Mouse (Mus musculus) hindbrain, embryonic 10.5 days (tissue): ENCODE measurements around the gene Gm10964. TPM values are rescaled to one million over a fixed set of nuclear protein-coding genes. Genes with fewer than 3 reads are reported as not detected.

Experiments used
- DNase-seq: peaks from one replicate; pipeline ENCODE4 v3.0.0-alpha.2; 2017; ENCODE audit warnings: low spot score
- H3K27ac ChIP-seq: fragments of 300-500 bp; sonication (generic); 2 replicates; pipeline ENCODE4 v1.5.1; 2016; ENCODE audit warnings: mild to moderate bottlenecking, moderate library complexity
- H3K27me3 ChIP-seq: fragments of 300-500 bp; sonication (generic); 2 replicates; pipeline ENCODE4 v1.6.1; 2016; ENCODE audit warnings: mild to moderate bottlenecking; ENCODE audit not compliant: poor library complexity, insufficient read depth, severe bottlenecking
- H3K36me3 ChIP-seq: fragments of 300-500 bp; sonication (generic); 2 replicates; pipeline ENCODE4 v1.6.1; 2016; ENCODE audit warnings: mild to moderate bottlenecking, moderate library complexity
- H3K4me1 ChIP-seq: fragments of 300-500 bp; sonication (generic); replicated peaks from 2 replicates; pipeline ENCODE4 v1.6.1; 2016; ENCODE audit warnings: mild to moderate bottlenecking
- H3K4me3 ChIP-seq: fragments of 300-500 bp; sonication (generic); 2 replicates; pipeline ENCODE4 v1.5.1; 2016; ENCODE audit warnings: mild to moderate bottlenecking, moderate library complexity
- H3K9me3 ChIP-seq: fragments of 300-500 bp; sonication (generic); 2 replicates; pipeline ENCODE4 v1.6.1; 2016; ENCODE audit warnings: mild to moderate bottlenecking, moderate library complexity
- WGBS: fragments of 180-500 bp; shearing (Covaris S2); methylation state at CpG from one replicate; pipeline ENCODE4 v1.1.7; 2016; 5-methylcytosine and 5-hydroxymethylcytosine counted together
- polyA plus RNA-seq: library from polyadenylated mRNA; unstranded; fragments of >200 nt; fragmentation: Nextera tagmentation; extraction: Ambion mirVana; gene quantifications from 2 replicates; pipeline ENCODE4 v1.2.1, GENCODE M21; 2016

Gene Gm10964
- polyA plus RNA-seq, 1 experiment from 2014 or later = not detected

- peak overlapping the region; percentile 80 for H3K27ac ChIP-seq
- H3K9me3 ChIP-seq = no peaks in the 10 kb centered on the region
- no peaks in the 10 kb centered on the region for H3K36me3 ChIP-seq
- peaks cover 37% of the 10 kb centered on the region for H3K4me1 ChIP-seq
- DNase-seq = peak; percentile 30
- WGBS = 37% methylated on average over 15 of the region's 15 CpGs
- no peak overlapping the region for H3K4me3 ChIP-seq
- peaks cover 12% of the 10 kb centered on the region for H3K27me3 ChIP-seq
Measured at GRCm38 (mm10) chr3:103716774-103717760, 22.1 kb upstream of the Gm10964 start.

GRCm38 (mm10) chr3:103718728-103719127, 20.4 kb upstream of the Gm10964 start:
- DNase-seq = no peak
- WGBS = 87% methylated on average over 4 of the region's 4 CpGs
- peaks cover 37% of the 10 kb centered on the region for H3K4me1 ChIP-seq
- H3K27ac ChIP-seq = no peak overlapping the region
- H3K27me3 ChIP-seq = peaks cover 12% of the 10 kb centered on the region
- H3K36me3 ChIP-seq = no peaks in the 10 kb centered on the region
- H3K4me3 ChIP-seq = no peak overlapping the region
- no peaks in the 10 kb centered on the region for H3K9me3 ChIP-seq

DNA sequence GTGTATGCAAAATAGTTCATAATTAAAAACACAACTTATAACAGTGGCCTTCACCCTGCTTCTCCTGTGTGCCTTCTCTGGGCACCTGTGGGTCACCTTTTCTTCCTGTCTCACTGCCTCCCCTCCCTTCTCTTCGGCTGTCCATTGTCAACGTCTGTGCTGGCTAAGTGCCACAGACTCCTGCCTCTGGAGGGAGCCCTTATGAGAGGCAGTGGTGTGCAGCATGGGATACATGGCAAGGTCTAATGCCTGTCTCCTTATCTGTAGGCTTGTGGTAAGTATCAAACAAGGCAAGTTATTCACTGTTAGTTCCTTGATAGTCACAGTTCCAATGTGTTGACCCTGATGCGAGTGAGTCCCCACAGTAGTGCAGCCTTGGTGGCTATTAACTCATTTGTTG, 15.0 kb upstream of the Gm10964 start:
- WGBS = 75% methylated on average over 3 of the region's 3 CpGs
- no peaks in the 10 kb centered on the region for H3K9me3 ChIP-seq
- peaks cover 22% of the 10 kb centered on the region for H3K4me1 ChIP-seq
- no peak for DNase-seq
- no peak overlapping the region for H3K27ac ChIP-seq
- H3K27me3 ChIP-seq = no peaks in the 10 kb centered on the region
- no peaks in the 10 kb centered on the region for H3K36me3 ChIP-seq
- no peak overlapping the region for H3K4me3 ChIP-seq

DNA sequence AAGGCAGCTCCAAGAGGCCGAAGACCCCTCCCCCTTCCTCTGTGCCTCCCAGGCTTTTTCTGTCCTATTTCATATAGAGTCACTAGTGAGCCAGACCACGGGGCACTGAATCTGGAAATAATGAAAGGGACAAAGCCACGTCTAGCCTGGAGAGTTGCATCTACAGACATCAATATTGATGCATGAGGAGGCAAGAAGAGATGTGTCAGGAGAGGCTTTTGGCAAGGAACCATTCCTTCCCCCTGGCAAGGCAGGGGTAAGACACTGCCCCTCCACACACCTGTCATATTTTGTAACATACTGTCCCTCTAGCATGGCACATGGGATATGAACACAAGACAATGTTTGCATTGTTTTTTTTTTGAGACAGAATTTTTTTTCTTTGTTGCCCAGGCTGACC, 12.5 kb upstream of the Gm10964 start:
- WGBS = 56% methylated on average over 3 of the region's 3 CpGs
- H3K36me3 ChIP-seq = 0 out of 2 replicates have a peak, but pooled peaks cover under 1% of the 10 kb centered on the region

DNA sequence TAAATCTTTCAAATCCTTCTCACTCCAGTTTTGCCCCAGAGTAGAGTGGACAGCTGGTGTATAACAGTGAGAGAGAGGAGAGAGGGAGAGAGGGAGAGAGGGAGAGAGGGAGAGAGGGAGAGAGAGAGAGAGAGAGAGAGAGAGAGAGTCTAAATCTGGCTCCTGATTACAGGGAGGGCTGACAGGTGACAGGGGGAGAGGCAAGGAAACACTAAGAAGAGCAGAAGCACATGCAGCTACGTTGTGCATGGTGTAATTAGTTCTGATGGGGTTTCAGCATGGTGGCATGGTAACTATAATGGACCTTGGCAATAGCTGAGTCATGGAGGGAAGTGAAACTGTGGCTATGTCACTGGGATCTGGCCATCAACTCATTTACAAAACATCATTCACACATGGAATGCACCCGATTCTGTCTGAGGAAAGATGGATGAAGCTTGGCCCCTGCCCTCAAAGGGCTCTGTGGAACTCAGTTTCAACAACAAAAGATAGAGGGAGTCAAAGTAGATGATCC, 11.3 kb upstream of the Gm10964 start:
- no peak overlapping the region for H3K4me3 ChIP-seq
- no peaks in the 10 kb centered on the region for H3K9me3 ChIP-seq
- 65% methylated on average over 2 of the region's 2 CpGs for WGBS
- no peak overlapping the region for H3K27ac ChIP-seq
- peaks cover 8% of the 10 kb centered on the region; the same call in 1 of the 2 replicates for H3K36me3 ChIP-seq
- H3K27me3 ChIP-seq = no peaks in the 10 kb centered on the region
- DNase-seq = no peak
- peaks cover 37% of the 10 kb centered on the region for H3K4me1 ChIP-seq

More for the DNA sequence above, 12.5 kb upstream of the Gm10964 start:
- Histone ChIP-seq H3K4me3 (no peak overlapping the region), H3K27ac (no peak overlapping the region), H3K9me3 (no peaks in the 10 kb centered on the region), H3K4me1 (peaks cover 33% of the 10 kb centered on the region), H3K27me3 (no peaks in the 10 kb centered on the region)
- DNase-seq = no peak

DNA sequence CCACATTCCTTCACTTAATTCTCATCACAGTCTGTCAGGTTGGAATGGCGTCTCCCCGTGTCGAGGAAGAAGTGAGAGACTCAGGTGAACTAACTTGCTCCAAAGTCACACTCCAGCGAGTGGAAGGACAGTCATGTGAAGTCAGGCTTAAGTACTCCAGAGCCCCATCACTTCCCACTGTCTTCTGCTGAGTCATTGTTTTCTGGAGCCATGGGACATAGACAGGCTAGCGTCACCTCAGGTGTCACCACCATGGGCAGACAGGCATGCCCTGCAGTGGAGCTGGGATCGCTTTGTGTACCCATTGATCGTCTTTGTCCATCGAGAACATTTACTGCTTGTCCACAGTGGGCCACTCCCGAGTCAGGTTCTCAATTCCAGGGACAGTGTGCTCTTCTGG, 9.3 kb upstream of the Gm10964 start:
- Histone ChIP-seq H3K4me3 (no peak overlapping the region), H3K27ac (no peak overlapping the region), H3K4me1 (peaks cover 57% of the 10 kb centered on the region), H3K9me3 (no peaks in the 10 kb centered on the region), H3K36me3 (peaks cover 8% of the 10 kb centered on the region; the same call in 1 of the 2 replicates), H3K27me3 (no peaks in the 10 kb centered on the region)
- no peak for DNase-seq
- 92% methylated on average over 9 of the region's 9 CpGs for WGBS

DNA sequence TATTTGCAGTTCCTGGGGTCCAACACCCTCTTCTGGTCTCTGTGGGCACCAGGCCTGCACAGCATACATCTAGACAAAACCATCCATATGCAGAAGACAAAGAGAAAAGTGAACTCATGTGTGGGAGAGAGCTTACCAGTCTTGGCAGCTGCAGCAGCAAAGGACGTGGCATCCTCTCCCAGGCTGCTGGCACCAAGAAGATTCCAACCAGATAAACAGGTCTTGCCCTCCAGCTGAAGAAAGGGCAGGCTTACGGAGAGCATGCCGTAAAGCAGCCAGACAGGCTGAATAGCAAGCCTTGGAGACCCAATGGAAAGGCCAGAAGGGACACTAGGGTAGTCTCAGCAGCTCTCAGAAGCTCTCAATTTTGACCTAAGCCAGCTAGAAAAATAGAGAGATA, 7.0 kb upstream of the Gm10964 start:
- no peak overlapping the region for H3K4me3 ChIP-seq
- no peak for DNase-seq
- peaks cover 11% of the 10 kb centered on the region; the same call in 1 of the 2 replicates for H3K36me3 ChIP-seq
- WGBS = 93% methylated on average over 3 of the region's 3 CpGs
- peaks cover 71% of the 10 kb centered on the region for H3K4me1 ChIP-seq
- H3K27ac ChIP-seq = no peak overlapping the region
- H3K27me3 ChIP-seq = no peaks in the 10 kb centered on the region
- no peaks in the 10 kb centered on the region for H3K9me3 ChIP-seq

DNA sequence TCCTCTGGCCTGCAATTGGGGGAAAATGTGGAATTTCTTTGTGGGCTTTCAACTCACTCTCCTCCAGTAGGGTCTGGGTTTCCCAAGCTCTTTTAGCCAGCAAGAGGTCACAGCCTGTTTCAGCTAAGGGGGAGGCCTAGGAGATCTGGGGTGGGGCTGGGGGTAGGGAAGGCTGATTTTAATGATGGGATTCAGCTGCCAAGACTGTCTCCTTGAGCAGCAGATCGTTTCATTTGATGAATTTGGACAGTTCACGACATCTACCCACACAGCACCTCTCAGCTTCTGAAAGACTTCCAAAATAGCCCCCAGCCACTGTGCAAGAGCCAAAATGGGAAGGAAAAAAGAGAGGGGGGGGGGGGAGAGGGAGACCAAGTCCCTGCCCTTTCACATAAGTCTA, 6.0 kb upstream of the Gm10964 start:
- peaks cover 71% of the 10 kb centered on the region for H3K4me1 ChIP-seq
- WGBS = 28% methylated on average over 2 of the region's 2 CpGs
- H3K27ac ChIP-seq = peak overlapping the region; percentile 88

GRCm38 (mm10) chr3:103733799-103734695, 5.1 kb upstream of the Gm10964 start:
- Histone ChIP-seq H3K27me3 (no peaks in the 10 kb centered on the region), H3K9me3 (no peaks in the 10 kb centered on the region), H3K4me1 (peaks cover 77% of the 10 kb centered on the region), H3K36me3 (peaks cover 11% of the 10 kb centered on the region; the same call in 1 of the 2 replicates), H3K4me3 (peak overlapping the region; percentile 41), H3K27ac (peak overlapping the region; percentile 88)
- WGBS = 15% methylated on average over 19 of the region's 19 CpGs
- DNase-seq = peak; percentile 65

More for the DNA sequence above, 6.0 kb upstream of the Gm10964 start:
- Histone ChIP-seq H3K27me3 (no peaks in the 10 kb centered on the region), H3K36me3 (peaks cover 11% of the 10 kb centered on the region; the same call in 1 of the 2 replicates), H3K4me3 (no peak overlapping the region), H3K9me3 (no peaks in the 10 kb centered on the region)
- no peak for DNase-seq

DNA sequence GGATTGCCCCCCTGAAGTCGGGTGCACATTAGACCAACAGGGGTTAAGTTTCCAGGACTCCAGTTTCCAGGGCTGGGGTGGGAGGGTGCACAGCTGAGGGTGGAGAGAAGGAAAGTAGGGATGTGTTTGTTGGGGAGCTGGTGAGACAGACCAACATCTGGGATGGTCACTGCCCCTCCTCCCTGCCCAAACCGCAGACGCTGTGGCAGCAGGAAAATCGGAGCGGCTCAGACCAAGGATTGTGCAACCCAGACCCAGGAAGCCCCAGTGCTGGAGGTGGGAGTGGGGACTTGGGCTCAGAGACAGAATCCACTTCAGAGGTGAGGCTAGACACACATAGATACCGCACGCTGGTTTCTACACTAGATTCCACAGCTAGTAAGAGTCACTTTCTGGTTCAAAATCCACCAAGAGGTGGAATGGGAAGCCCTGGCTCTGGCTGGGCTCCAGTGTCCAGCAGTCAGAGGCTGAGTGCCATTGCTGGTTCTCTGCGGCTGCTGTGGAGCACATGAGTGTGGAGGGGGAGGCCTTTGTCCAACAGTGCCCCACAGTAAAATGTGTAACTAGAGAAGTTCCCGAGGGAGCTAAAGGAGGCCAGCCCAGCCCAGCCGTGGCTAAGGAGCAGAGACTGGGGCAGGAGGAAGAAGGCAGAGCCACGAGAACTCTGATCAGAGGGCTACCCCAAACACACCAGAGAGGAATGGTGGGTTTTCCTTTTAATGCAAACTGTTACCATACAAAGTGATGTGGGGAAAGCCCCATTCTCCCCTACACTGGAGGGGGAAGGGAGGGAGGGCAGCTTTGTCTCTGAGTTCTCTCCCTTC, 4.3 kb upstream of the Gm10964 start:
- H3K4me3 ChIP-seq = peak overlapping the region; percentile 41
- H3K9me3 ChIP-seq = no peaks in the 10 kb centered on the region
- peaks cover 11% of the 10 kb centered on the region; the same call in 1 of the 2 replicates for H3K36me3 ChIP-seq
- peak overlapping the region; percentile 88 for H3K27ac ChIP-seq
- 5% methylated on average over 11 of the region's 11 CpGs for WGBS
- H3K4me1 ChIP-seq = peaks cover 75% of the 10 kb centered on the region
- no peaks in the 10 kb centered on the region for H3K27me3 ChIP-seq
- peak; percentile 67 for DNase-seq

- Histone ChIP-seq H3K27ac (peak overlapping the region; percentile 88), H3K27me3 (no peaks in the 10 kb centered on the region), H3K4me3 (peak overlapping the region; percentile 43; the same call in 1 of the 2 replicates), H3K36me3 (peaks cover 11% of the 10 kb centered on the region; the same call in 1 of the 2 replicates), H3K4me1 (peaks cover 80% of the 10 kb centered on the region), H3K9me3 (no peaks in the 10 kb centered on the region)
- 64% methylated on average over 28 of the region's 28 CpGs for WGBS
- DNase-seq = peak; percentile 20
Measured at GRCm38 (mm10) chr3:103735776-103736600, 3.2 kb upstream of the Gm10964 start.
